ENCODE assay signal across 9 mouse cellular contexts in genomic region chr11:116100385-116100784, GRCm38 (mm10). TPM values are rescaled to one million over a fixed set of nuclear protein-coding genes. Genes with fewer than 3 reads are reported as not detected.
DNase-seq lines count a peak whose midpoint lies in the region; ATAC-seq lines count a peak whose summit lies in the region.
"Had no signal": no experiment of that assay in that cellular context is flagged by ENCODE, and none has a peak within 500 bp of the region (broad histone marks: within the 10 kb centered on the region; RNA-seq: fewer than 3 reads in every experiment).

No protein-coding gene starts in this region.

- H3K4me3 ChIP-seq in hindbrain, embryonic 10.5 days, result no peak overlapping the region
- no peak overlapping the region for H3K4me3 ChIP-seq in hindbrain, embryonic 11.5 days (ENCODE audit: low read depth, low read length)
- no peak overlapping the region for H3K4me3 ChIP-seq in heart, embryonic 12.5 days
- H3K4me3 ChIP-seq in stomach, embryonic 16.5 days (replicated peaks; ENCODE audit: low read length), result no peak overlapping the region

- peak overlapping the region; percentile 83; the same call in 1 of the 2 replicates for H3K27ac ChIP-seq in hindbrain, embryonic 10.5 days
- no peak overlapping the region for H3K27ac ChIP-seq in hindbrain, embryonic 11.5 days (ENCODE audit: low read depth, low read length)
- H3K27ac ChIP-seq in heart, embryonic 12.5 days (ENCODE audit: poor library complexity, severe bottlenecking), result peak overlapping the region; percentile 94
- peak overlapping the region; percentile 97 for H3K27ac ChIP-seq in stomach, embryonic 16.5 days (ENCODE audit: low read length)

- DNase-seq in hindbrain, embryonic 10.5 days (ENCODE audit: low spot score), result no peak
- DNase-seq in hindbrain, embryonic 11.5 days (ENCODE audit: low spot score), result no peak
- peak; percentile 81 to 87 for DNase-seq in kidney, postnatal 36 days
- no peak for DNase-seq in layer of hippocampus, adult 9-10 months (ENCODE audit: low spot score)
- DNase-seq in cerebellum, adult 11 months, result no peak
- no peak for DNase-seq in left cerebral cortex, adult 8-10 months (ENCODE audit: low spot score in 2 of 2)
- DNase-seq: cerebellum, adult 9-11 months had no signal

- H3K4me1 ChIP-seq in hindbrain, embryonic 10.5 days (replicated peaks), result peaks cover 43% of the 10 kb centered on the region
- peaks cover 10% of the 10 kb centered on the region; the same call in 1 of the 2 replicates for H3K4me1 ChIP-seq in hindbrain, embryonic 11.5 days (replicated peaks; ENCODE audit: control insufficient read depth, insufficient read depth, low read length)
- peaks cover 67% of the 10 kb centered on the region for H3K4me1 ChIP-seq in heart, embryonic 12.5 days (replicated peaks)
- H3K4me1 ChIP-seq in stomach, embryonic 16.5 days (ENCODE audit: control insufficient read depth, insufficient read depth, low read length), result peaks cover 59% of the 10 kb centered on the region

- 86% methylated on average over 6 of the region's 6 CpGs for WGBS in hindbrain, embryonic 10.5 days
- 91% methylated on average over 6 of the region's 6 CpGs for WGBS in hindbrain, embryonic 11.5 days
- 38% methylated on average over 6 of the region's 6 CpGs for WGBS in heart, embryonic 12.5 days
- WGBS in stomach, embryonic 16.5 days, result 22% methylated on average over 6 of the region's 6 CpGs

- H3K4me2 ChIP-seq in hindbrain, embryonic 11.5 days (replicated peaks; ENCODE audit: low read depth, low read length), result no peak overlapping the region
- H3K4me2 ChIP-seq in heart, embryonic 12.5 days, result no peak overlapping the region
- peak overlapping the region; percentile 17; the same call in 1 of the 2 replicates for H3K4me2 ChIP-seq in stomach, embryonic 16.5 days (ENCODE audit: low read depth, low read length)

- ATAC-seq in hindbrain, embryonic 11.5 days (ENCODE audit: low FRiP score), result no peak
- no peak for ATAC-seq in heart, embryonic 12.5 days (ENCODE audit: insufficient number of reproducible peaks, low FRiP score)
- peak; percentile 62 for ATAC-seq in stomach, embryonic 16.5 days (ENCODE audit: insufficient read depth, low FRiP score)

- H3K9me3 ChIP-seq in hindbrain, embryonic 10.5 days, result peaks cover 4% of the 10 kb centered on the region
- H3K9me3 ChIP-seq in hindbrain, embryonic 11.5 days (ENCODE audit: control insufficient read depth, low read length), result no peaks in the 10 kb centered on the region
- H3K9me3 ChIP-seq in heart, embryonic 12.5 days (replicated peaks), result peaks cover 6% of the 10 kb centered on the region
- H3K9me3 ChIP-seq in stomach, embryonic 16.5 days (replicated peaks; ENCODE audit: control insufficient read depth, low read length), result no peaks in the 10 kb centered on the region

- peaks cover 14% of the 10 kb centered on the region for H3K27me3 ChIP-seq in hindbrain, embryonic 10.5 days (ENCODE audit: insufficient read depth, poor library complexity, severe bottlenecking)
- no peaks in the 10 kb centered on the region for H3K27me3 ChIP-seq in hindbrain, embryonic 11.5 days (ENCODE audit: control insufficient read depth, insufficient read depth, low read length)
- no peaks in the 10 kb centered on the region for H3K27me3 ChIP-seq in heart, embryonic 12.5 days (replicated peaks)
- no peaks in the 10 kb centered on the region for H3K27me3 ChIP-seq in stomach, embryonic 16.5 days (ENCODE audit: control insufficient read depth, insufficient read depth, low read length)

- no peaks in the 10 kb centered on the region for H3K36me3 ChIP-seq in hindbrain, embryonic 10.5 days
- no peaks in the 10 kb centered on the region for H3K36me3 ChIP-seq in hindbrain, embryonic 11.5 days (ENCODE audit: control insufficient read depth, insufficient read depth, low read length)
- peaks cover 1% of the 10 kb centered on the region for H3K36me3 ChIP-seq in heart, embryonic 12.5 days
- H3K36me3 ChIP-seq in stomach, embryonic 16.5 days (ENCODE audit: control insufficient read depth, insufficient read depth, low read length), result no peaks in the 10 kb centered on the region

- H3K9ac ChIP-seq in hindbrain, embryonic 11.5 days (ENCODE audit: low read depth, low read length), result no peak overlapping the region
- H3K9ac ChIP-seq in heart, embryonic 12.5 days, result no peak overlapping the region
- peak overlapping the region; percentile 6; the same call in 1 of the 2 replicates for H3K9ac ChIP-seq in stomach, embryonic 16.5 days (ENCODE audit: low read length)

RNA-seq across cellular contexts. Expression of gene Wbp2, which starts 13.6 kb away (rescaled TPM):
- polyA plus RNA-seq in hindbrain, embryonic 10.5 days (2016; fragmentation: Nextera tagmentation; extraction: Ambion mirVana), result 98.1 and 128 TPM in 2 replicates
- polyA plus RNA-seq in hindbrain, embryonic 11.5 days (2014; fragmentation: Nextera tagmentation; extraction: Ambion mirVana), result 85.4 and 88.6 TPM in 2 replicates
- polyA plus RNA-seq in heart, embryonic 12.5 days (2016; fragmentation: Nextera tagmentation; extraction: Ambion mirVana), result 137 and 141 TPM in 2 replicates
- polyA plus RNA-seq in stomach, embryonic 16.5 days (2015; fragmentation: Nextera tagmentation; extraction: Ambion mirVana), result 81.8 and 98.6 TPM in 2 replicates
- total RNA-seq in left cerebral cortex, adult 8-10 months (2022), result 100 to 1,000 TPM; 414 to 460 (median 438) TPM

RNA-seq across cellular contexts. Expression of gene Unc13d, which starts 22.6 kb away (rescaled TPM):
- 3.1 and 4.5 TPM in 2 replicates for polyA plus RNA-seq in hindbrain, embryonic 10.5 days (2016; fragmentation: Nextera tagmentation; extraction: Ambion mirVana)
- 1.1 and 1.3 TPM in 2 replicates for polyA plus RNA-seq in hindbrain, embryonic 11.5 days (2014; fragmentation: Nextera tagmentation; extraction: Ambion mirVana)
- 2.2 and 2.5 TPM in 2 replicates for polyA plus RNA-seq in heart, embryonic 12.5 days (2016; fragmentation: Nextera tagmentation; extraction: Ambion mirVana)
- 8.3 and 9.9 TPM in 2 replicates for polyA plus RNA-seq in stomach, embryonic 16.5 days (2015; fragmentation: Nextera tagmentation; extraction: Ambion mirVana)
- 1 to 10 TPM; 1.2 to 4.1 (median 1.7) TPM for total RNA-seq in left cerebral cortex, adult 8-10 months (2022)

RNA-seq across cellular contexts. Expression of gene Trim47, which starts 26.6 kb away (rescaled TPM):
- polyA plus RNA-seq in hindbrain, embryonic 10.5 days (2016; fragmentation: Nextera tagmentation; extraction: Ambion mirVana), result 3.1 and 4.3 TPM in 2 replicates
- 3.0 TPM in 2 replicates for polyA plus RNA-seq in hindbrain, embryonic 11.5 days (2014; fragmentation: Nextera tagmentation; extraction: Ambion mirVana)
- 54.8 and 58.2 TPM in 2 replicates for polyA plus RNA-seq in heart, embryonic 12.5 days (2016; fragmentation: Nextera tagmentation; extraction: Ambion mirVana)
- 22.7 and 23.1 TPM in 2 replicates for polyA plus RNA-seq in stomach, embryonic 16.5 days (2015; fragmentation: Nextera tagmentation; extraction: Ambion mirVana)
- 1 to 10 TPM; 5.6 to 8.1 (median 7.0) TPM for total RNA-seq in left cerebral cortex, adult 8-10 months (2022)

RNA-seq across cellular contexts. Expression of gene Trim65, which starts 30.5 kb away (rescaled TPM):
- polyA plus RNA-seq in hindbrain, embryonic 10.5 days (2016; fragmentation: Nextera tagmentation; extraction: Ambion mirVana), result 1.8 and 2.0 TPM in 2 replicates
- 1.4 and 2.5 TPM in 2 replicates for polyA plus RNA-seq in hindbrain, embryonic 11.5 days (2014; fragmentation: Nextera tagmentation; extraction: Ambion mirVana)
- 4.7 and 4.9 TPM in 2 replicates for polyA plus RNA-seq in heart, embryonic 12.5 days (2016; fragmentation: Nextera tagmentation; extraction: Ambion mirVana)
- 6.2 and 8.0 TPM in 2 replicates for polyA plus RNA-seq in stomach, embryonic 16.5 days (2015; fragmentation: Nextera tagmentation; extraction: Ambion mirVana)
- 1 to 10 TPM; 6.3 to 7.7 (median 7.4) TPM for total RNA-seq in left cerebral cortex, adult 8-10 months (2022)

RNA-seq across cellular contexts. Expression of gene Mrpl38, which starts 38.3 kb away (rescaled TPM):
- polyA plus RNA-seq in hindbrain, embryonic 10.5 days (2016; fragmentation: Nextera tagmentation; extraction: Ambion mirVana), result 108 and 114 TPM in 2 replicates
- 93.2 and 100 TPM in 2 replicates for polyA plus RNA-seq in hindbrain, embryonic 11.5 days (2014; fragmentation: Nextera tagmentation; extraction: Ambion mirVana)
- polyA plus RNA-seq in heart, embryonic 12.5 days (2016; fragmentation: Nextera tagmentation; extraction: Ambion mirVana), result 85.0 and 89.1 TPM in 2 replicates
- 83.5 and 87.0 TPM in 2 replicates for polyA plus RNA-seq in stomach, embryonic 16.5 days (2015; fragmentation: Nextera tagmentation; extraction: Ambion mirVana)
- total RNA-seq in left cerebral cortex, adult 8-10 months (2022), result 10 to 100 TPM; 43.3 to 64.9 (median 56.2) TPM

Comparison
In these comparisons a context has a peak if more than half of its experiments do, and no peak if none do; other contexts are left out.
1. DNase-seq: peak in kidney, postnatal 36 days (2 of 2); none in hindbrain, embryonic 10.5 days (single experiment), hindbrain, embryonic 11.5 days (single experiment), layer of hippocampus, adult 9-10 months (single experiment), cerebellum, adult 11 months (single experiment) and left cerebral cortex, adult 8-10 months (0 of 2).